Mouse (Mus musculus): Measurements from ENCODE around the gene Mrgprh.

- TF ChIP-seq POLR2A (IDR thresholded peaks at IDR 0.05; ENCODE audit: insufficient read length, low read depth) (no peak), USF1 (IDR thresholded peaks at IDR 0.05; ENCODE audit: low read depth) (no peak), MYOG (IDR thresholded peaks at IDR 0.05; ENCODE audit: control insufficient read depth in 1 of 3, insufficient read depth in 1 of 3, insufficient read length in 2 of 3, low read depth in 2 of 3) (no peak), MAX (IDR thresholded peaks at IDR 0.05; ENCODE audit: low read depth) (no peak), TCF12 (IDR thresholded peaks at IDR 0.05; ENCODE audit: insufficient read depth, poor library complexity, severe bottlenecking) (no peak), CEBPB (IDR thresholded peaks at IDR 0.05; ENCODE audit: insufficient read depth, poor library complexity, severe bottlenecking) (no peak)
Observed at GRCm38 (mm10) chr17:12875734-12876133, at the start of gene Mrgprh.

Measured in myocyte (in vitro differentiated cells).